Mouse (Mus musculus) stomach, postnatal 0 days (tissue): ENCODE measurements around the gene Snorc. TPM values are rescaled to one million over a fixed set of nuclear protein-coding genes. Genes with fewer than 3 reads are reported as not detected.
A peak's percentile ranks its signal among the peaks of the same experiment; 100 is the strongest.
"Not testable (repeated sequence)": the region's sequence is repeated elsewhere in the genome, so short reads cannot be mapped to it uniquely, and the experiment has no call there.

Experiments used
- ATAC-seq: fragments of 200-750 bp; cut with Nextera tagmentation; 2 replicates; pipeline ENCODE4 v1.8.0; 2017; ENCODE audit not compliant: low FRiP score, low TSS enrichment
- DNase-seq: peaks from one replicate; pipeline ENCODE4 v3.0.0-alpha.2; 2016; ENCODE audit warnings: low spot score
- H3K27ac ChIP-seq: fragments of 300-500 bp; sonication (generic); replicated peaks from 2 replicates; pipeline ENCODE4 v1.5.1; 2014; ENCODE audit warnings: mild to moderate bottlenecking, control low read depth
- H3K27me3 ChIP-seq: fragments of 300-500 bp; sonication (generic); 2 replicates; pipeline ENCODE4 v1.6.1; 2014; ENCODE audit warnings: low read length; ENCODE audit not compliant: control insufficient read depth, insufficient read depth
- H3K36me3 ChIP-seq: fragments of 300-500 bp; sonication (generic); 2 replicates; pipeline ENCODE4 v1.6.1; 2014; ENCODE audit warnings: low read length, mixed read lengths; ENCODE audit not compliant: control insufficient read depth, insufficient read depth
- H3K4me1 ChIP-seq: fragments of 300-500 bp; sonication (generic); replicated peaks from 2 replicates; pipeline ENCODE4 v1.6.1; 2014; ENCODE audit warnings: antibody characterized with exemption; ENCODE audit not compliant: control insufficient read depth, insufficient read depth
- H3K4me2 ChIP-seq: fragments of 300-500 bp; sonication (generic); replicated peaks from 2 replicates; pipeline ENCODE4 v1.6.1; 2014; ENCODE audit warnings: low read depth, mild to moderate bottlenecking, control low read depth, moderate library complexity
- H3K4me3 ChIP-seq: fragments of 300-500 bp; sonication (generic); 2 replicates; pipeline ENCODE4 v1.5.1; 2014; ENCODE audit warnings: low read depth, low read length, control low read depth
- H3K9ac ChIP-seq: fragments of 300-500 bp; sonication (generic); 2 replicates; pipeline ENCODE4 v1.6.1; 2014; ENCODE audit warnings: mild to moderate bottlenecking, low read length, control low read depth, mixed read lengths
- H3K9me3 ChIP-seq: fragments of 300-500 bp; sonication (generic); 2 replicates; pipeline ENCODE4 v1.6.1; 2016; ENCODE audit warnings: low read length; ENCODE audit not compliant: control insufficient read depth
- CTCF ChIP-seq: IDR thresholded peaks from 2 replicates; pipeline ENCODE4 v1.5.1; 2016; ENCODE audit warnings: antibody characterized with exemption, low read depth, mild to moderate bottlenecking, moderate library complexity
- EP300 ChIP-seq: optimal IDR thresholded peaks from 2 replicates; pipeline ENCODE3; 2016; ENCODE audit warnings: antibody characterized with exemption
- WGBS: fragments of 180-500 bp; shearing (Covaris S2); extraction: QIAGEN DNeasy Blood & Tissue Kit; methylation state at CpG from one replicate; pipeline ENCODE4 v1.1.7; 2014; 5-methylcytosine and 5-hydroxymethylcytosine counted together
- polyA plus RNA-seq: library from polyadenylated mRNA; unstranded; fragments of >200 nt; fragmentation: Nextera tagmentation; extraction: Ambion mirVana; gene quantifications from 2 replicates; pipeline ENCODE4 v1.2.1, GENCODE M21; 2015

Gene Snorc
- polyA plus RNA-seq, 1 experiment from 2014 or later: not detected

- H3K27ac ChIP-seq: no peak overlapping the region
- no peak for ATAC-seq
- no peak overlapping the region for H3K9ac ChIP-seq
- no peaks in the 10 kb centered on the region for H3K36me3 ChIP-seq
- H3K27me3 ChIP-seq: no peaks in the 10 kb centered on the region
- no peak for DNase-seq
- no peaks in the 10 kb centered on the region for H3K9me3 ChIP-seq
- no peak overlapping the region for H3K4me2 ChIP-seq
- 77% methylated on average over 4 of the region's 4 CpGs for WGBS
- H3K4me3 ChIP-seq: no peak overlapping the region
- no peaks in the 10 kb centered on the region for H3K4me1 ChIP-seq
- TF ChIP-seq EP300 (no peak), CTCF (no peak)
Measured at GRCm38 (mm10) chr1:87458045-87458444, 12.0 kb upstream of the Snorc start.

- not testable (repeated sequence) for H3K36me3 ChIP-seq, H3K4me1 ChIP-seq, H3K4me3 ChIP-seq, ATAC-seq, H3K27ac ChIP-seq, H3K4me2 ChIP-seq, H3K9me3 ChIP-seq, H3K27me3 ChIP-seq, DNase-seq, H3K9ac ChIP-seq
- 95% methylated on average over 6 of the region's 7 CpGs for WGBS
Measured at GRCm38 (mm10) chr1:87459856-87460255, 10.2 kb upstream of the Snorc start.

- H3K9me3 ChIP-seq: no peaks in the 10 kb centered on the region
- TF ChIP-seq CTCF (no peak), EP300 (no peak)
- DNase-seq (no peak), ATAC-seq (no peak)
- no peaks in the 10 kb centered on the region for H3K36me3 ChIP-seq
- no peaks in the 10 kb centered on the region for H3K4me1 ChIP-seq
- H3K27me3 ChIP-seq: no peaks in the 10 kb centered on the region
- no peak overlapping the region for H3K9ac ChIP-seq
- H3K4me3 ChIP-seq: no peak overlapping the region
- no peak overlapping the region for H3K27ac ChIP-seq
- 66% methylated on average over 9 of the region's 9 CpGs for WGBS
- no peak overlapping the region for H3K4me2 ChIP-seq
Measured at GRCm38 (mm10) chr1:87467469-87467868, 2.6 kb upstream of the Snorc start.

GRCm38 (mm10) chr1:87468321-87468720 is 1.8 kb upstream of the Snorc start:
- Histone ChIP-seq H3K4me1 (no peaks in the 10 kb centered on the region), H3K9ac (no peak overlapping the region), H3K4me2 (no peak overlapping the region), H3K27me3 (no peaks in the 10 kb centered on the region), H3K36me3 (no peaks in the 10 kb centered on the region), H3K4me3 (no peak overlapping the region), H3K27ac (no peak overlapping the region), H3K9me3 (no peaks in the 10 kb centered on the region)
- no peak for ATAC-seq
- TF ChIP-seq CTCF (peak; percentile 64), EP300 (no peak)
- DNase-seq: no peak
- WGBS: 65% methylated on average over 6 of the region's 6 CpGs

- no peak for DNase-seq
- ATAC-seq: peak; percentile 11; the same call in 1 of the 2 replicates
- no peak overlapping the region for H3K9ac ChIP-seq
Measured at GRCm38 (mm10) chr1:87471914-87472313, 1.8 kb downstream of the Snorc start.

GRCm38 (mm10) chr1:87472576-87472975 is 2.5 kb downstream of the Snorc start:
- no peak overlapping the region for H3K27ac ChIP-seq
- whole genome bisulfite sequencing: 74% methylated on average over 7 of the region's 7 CpGs
- no peak overlapping the region for H3K9ac ChIP-seq
- H3K9me3 ChIP-seq: no peaks in the 10 kb centered on the region
- H3K27me3 ChIP-seq: no peaks in the 10 kb centered on the region
- no peaks in the 10 kb centered on the region for H3K36me3 ChIP-seq
- H3K4me2 ChIP-seq: no peak overlapping the region
- no peaks in the 10 kb centered on the region for H3K4me1 ChIP-seq
- H3K4me3 ChIP-seq: no peak overlapping the region
- DNase-seq (no peak), ATAC-seq (no peak; the same call in 1 of the 2 replicates)
- TF ChIP-seq EP300 (no peak), CTCF (no peak)

More at GRCm38 (mm10) chr1:87471914-87472313, 1.8 kb downstream of the Snorc start:
- TF ChIP-seq CTCF (no peak), EP300 (no peak)
- Histone ChIP-seq H3K27ac (no peak overlapping the region), H3K36me3 (no peaks in the 10 kb centered on the region), H3K4me2 (no peak overlapping the region), H3K27me3 (no peaks in the 10 kb centered on the region), H3K4me3 (no peak overlapping the region), H3K4me1 (no peaks in the 10 kb centered on the region), H3K9me3 (no peaks in the 10 kb centered on the region)
- 82% methylated on average over 7 of the region's 7 CpGs for WGBS
